Mouse (Mus musculus) CD4-positive, CD25-positive, alpha-beta regulatory T cell, adult 2 months (primary cell): ENCODE measurements around the gene Ndufa4.
"Not testable (repeated sequence)": the region's sequence is repeated elsewhere in the genome, so short reads cannot be mapped to it uniquely, and the experiment has no call there.

Experiments
- DNase-seq: peaks from one replicate; pipeline ENCODE4 v3.0.0-alpha.2; 2012; ENCODE audit warnings: low read depth, low spot score

The Ndufa4 gene

GRCm38 (mm10) chr6:11907269-11908032 is at the start of gene Ndufa4, which contains the start of gene Phf14:
Ndufa4 (minus strand) TSS chr6:11907497.
Phf14 (plus strand) TSS chr6:11907809.
- peak; percentile 93 for DNase-seq

DNA sequence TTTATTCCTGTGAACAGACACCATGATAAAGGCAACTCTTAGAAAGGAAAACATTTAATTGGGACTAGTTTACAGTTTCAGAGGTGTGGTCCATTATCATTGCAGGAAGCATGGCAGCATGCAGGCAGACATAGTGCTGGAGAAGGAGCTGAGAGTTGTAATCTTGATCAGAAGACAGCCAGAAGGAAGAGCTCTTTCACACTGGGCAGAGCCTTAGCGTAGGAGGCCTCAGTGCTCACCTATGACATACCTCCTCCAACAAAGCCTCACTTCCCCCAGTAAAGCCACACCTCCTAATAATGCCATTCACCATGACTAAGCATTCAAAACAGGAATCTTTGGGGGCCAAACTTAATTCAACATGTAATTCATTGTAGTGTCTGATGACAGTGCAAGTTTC is 40.8 kb upstream of the Ndufa4 start:
- no peak for DNase-seq

DNA sequence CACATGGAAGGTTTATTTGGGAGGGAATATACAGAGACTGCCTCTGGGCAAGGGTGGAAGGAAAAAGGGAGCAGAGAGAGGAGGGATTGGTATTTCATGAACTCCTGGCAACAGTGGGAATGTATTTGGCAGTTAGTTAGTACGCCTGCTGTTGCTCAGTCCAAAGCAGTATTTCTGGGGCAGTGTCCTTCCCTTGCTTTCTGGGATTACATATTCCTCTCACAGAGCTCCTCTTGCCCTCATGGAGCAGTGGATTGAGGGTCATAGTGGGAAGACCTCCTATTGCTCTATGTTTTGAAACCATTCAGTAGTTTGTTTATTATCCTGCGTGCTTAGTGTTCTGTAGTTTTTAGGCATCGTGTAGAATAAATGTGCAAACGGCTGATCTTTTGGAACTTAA is 34.8 kb upstream of the Ndufa4 start:
- DNase-seq, result no peak

DNA sequence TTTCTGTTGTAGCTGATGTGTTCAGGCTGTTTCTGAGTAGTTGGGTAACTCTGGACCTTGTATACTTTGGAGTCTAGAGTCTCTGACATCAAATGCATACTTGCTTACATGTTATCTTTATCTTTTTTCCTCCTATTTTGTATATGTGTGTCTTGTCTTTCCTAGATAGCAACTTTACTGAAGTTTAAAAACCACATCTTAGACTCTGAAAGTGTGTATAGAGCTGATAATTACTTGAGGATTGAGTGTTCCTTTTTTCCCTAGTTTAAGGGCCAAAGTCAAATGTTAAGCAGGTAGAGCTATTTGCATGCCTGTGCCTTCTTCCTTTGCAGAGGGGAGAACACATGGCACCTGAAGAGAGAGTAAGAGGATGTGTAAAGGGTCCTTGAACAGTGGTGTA is 33.6 kb upstream of the Ndufa4 start:
- no peak for DNase-seq

DNA sequence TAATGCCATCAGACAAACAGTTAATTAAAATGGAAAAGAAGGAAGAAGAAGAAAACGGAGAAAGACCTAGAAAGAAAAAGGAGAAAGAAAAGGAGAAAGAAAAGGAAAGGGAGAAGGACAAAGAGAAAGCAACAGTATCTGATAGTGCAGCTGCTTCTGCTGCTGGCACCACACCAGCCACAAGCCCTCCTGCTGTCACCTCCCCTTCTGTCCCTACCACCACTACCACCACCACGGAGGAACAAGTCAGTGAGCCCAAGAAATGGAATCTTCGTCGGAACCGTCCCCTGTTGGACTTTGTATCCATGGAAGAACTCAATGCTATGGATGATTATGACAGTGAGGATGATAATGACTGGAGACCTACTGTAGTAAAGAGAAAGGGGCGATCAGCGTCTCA is 26.1 kb upstream of the Ndufa4 start:
- no peak for DNase-seq

DNA sequence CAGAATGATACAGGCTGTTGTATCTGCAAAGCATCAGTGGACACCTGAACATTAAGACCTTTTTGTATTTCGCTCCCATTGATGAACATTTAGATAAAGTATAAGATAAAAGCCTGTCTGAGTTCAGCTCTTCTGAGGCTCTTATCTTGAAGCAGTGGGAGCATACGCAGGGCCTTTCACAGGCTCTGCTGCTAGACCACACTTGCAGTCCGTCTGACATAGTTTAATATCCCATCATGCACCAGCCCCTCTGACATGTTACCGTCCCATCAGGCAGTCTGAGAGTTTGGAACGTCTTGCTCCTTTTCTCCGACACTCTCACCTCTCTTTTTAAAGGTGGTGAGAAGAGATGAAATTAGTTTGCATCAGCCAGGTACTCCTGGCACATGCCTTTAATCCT is 20.2 kb upstream of the Ndufa4 start:
- no peak for DNase-seq

DNA sequence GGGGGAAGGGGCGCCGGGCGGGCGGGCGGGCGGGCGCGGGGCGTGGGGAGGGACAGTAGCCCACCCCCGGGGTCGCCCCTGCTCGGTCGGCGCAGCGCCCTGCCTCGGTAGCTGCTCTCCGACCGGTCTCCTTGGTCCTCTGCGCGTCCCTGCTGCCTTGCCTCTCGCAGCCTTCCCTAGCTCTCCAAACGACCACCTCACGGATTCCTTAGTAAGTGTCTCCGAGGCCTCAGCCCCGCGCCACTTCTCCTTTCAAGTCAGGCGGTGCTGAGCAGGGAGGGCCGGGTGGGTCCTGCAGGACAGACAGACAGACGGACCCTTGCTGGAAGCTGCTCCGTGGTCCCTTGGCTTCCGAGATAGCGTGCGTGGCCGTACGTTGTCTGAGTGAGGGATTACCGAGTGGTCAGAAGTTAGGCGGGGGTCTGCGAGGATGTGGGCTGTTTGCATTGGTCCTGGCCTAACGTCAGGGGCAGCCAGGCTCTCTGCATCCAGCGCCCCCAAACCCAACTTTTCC is 18.8 kb upstream of the Ndufa4 start:
- peak; percentile 47 for DNase-seq

GRCm38 (mm10) chr6:11925496-11926041 is 18.3 kb upstream of the Ndufa4 start:
- peak; percentile 95 for DNase-seq

- peak; percentile 38 for DNase-seq
Observed at GRCm38 (mm10) chr6:11908170-11908569, 873 bp upstream of the Ndufa4 start.

- DNase-seq, result no peak
Observed at GRCm38 (mm10) chr6:11906890-11907268, 418 bp downstream of the Ndufa4 start.

- DNase-seq, result no peak
Observed at GRCm38 (mm10) chr6:11900809-11901310, 6.4 kb downstream of the Ndufa4 start.

DNA sequence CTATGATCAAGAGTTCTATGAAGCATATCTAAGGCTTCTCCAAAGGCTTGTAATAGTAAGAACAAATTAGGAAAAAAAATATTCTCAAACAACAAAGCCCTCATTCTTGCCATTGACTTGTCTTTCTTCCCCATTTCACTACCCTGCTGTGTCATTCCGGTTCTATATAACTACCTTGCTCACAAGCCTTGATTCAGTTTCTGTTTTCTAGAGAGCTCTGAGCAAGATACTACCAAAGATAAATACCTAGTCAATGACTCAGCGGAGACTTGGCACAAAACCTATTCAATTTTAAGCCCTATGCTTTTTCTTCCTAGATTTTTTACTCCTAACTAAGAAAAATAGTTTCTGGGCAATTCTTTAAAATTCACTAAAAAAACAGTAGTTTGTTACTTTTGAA is 31.9 kb downstream of the Ndufa4 start:
- DNase-seq, result not testable (repeated sequence)
